Mouse (Mus musculus) midbrain, postnatal 0 days (tissue): ENCODE results near the gene Zfhx3. TPM values are rescaled to one million over a fixed set of nuclear protein-coding genes. Genes with fewer than 3 reads are reported as not detected.

ENCODE experiments used
- ATAC-seq: fragments of 200-750 bp; cut with Nextera tagmentation; 2 replicates; pipeline ENCODE4 v1.8.0; 2017; ENCODE audit warnings: moderate number of reproducible peaks, mild to moderate bottlenecking, moderate TSS enrichment, moderate library complexity; ENCODE audit not compliant: low FRiP score
- DNase-seq: peaks from one replicate; pipeline ENCODE4 v3.0.0-alpha.2; 2015; ENCODE audit warnings: low spot score
- H3K27ac ChIP-seq: fragments of 300-500 bp; sonication (generic); 2 replicates; pipeline ENCODE4 v1.5.1; 2014; ENCODE audit warnings: low read depth, mild to moderate bottlenecking, low read length, mixed read lengths
- H3K27me3 ChIP-seq: fragments of 300-500 bp; sonication (generic); 2 replicates; pipeline ENCODE4 v1.6.1; 2014; ENCODE audit warnings: low read length, control low read depth, mixed read lengths; ENCODE audit not compliant: insufficient read depth
- H3K36me3 ChIP-seq: fragments of 300-500 bp; sonication (generic); 2 replicates; pipeline ENCODE4 v1.6.1; 2014; ENCODE audit warnings: low read length, control low read depth, mixed read lengths; ENCODE audit not compliant: insufficient read depth
- H3K4me1 ChIP-seq: fragments of 300-500 bp; sonication (generic); 2 replicates; pipeline ENCODE4 v1.6.1; 2014; ENCODE audit warnings: mild to moderate bottlenecking, control low read depth, antibody characterized with exemption, low read length, mixed read lengths; ENCODE audit not compliant: insufficient read depth
- H3K4me2 ChIP-seq: fragments of 300-500 bp; sonication (generic); 2 replicates; pipeline ENCODE4 v1.6.1; 2014; ENCODE audit warnings: low read depth, mild to moderate bottlenecking, low read length, mixed read lengths; ENCODE audit not compliant: poor library complexity, severe bottlenecking
- H3K4me3 ChIP-seq: fragments of 300-500 bp; sonication (generic); 2 replicates; pipeline ENCODE4 v1.5.1; 2014; ENCODE audit warnings: low read depth, mild to moderate bottlenecking, low read length, moderate library complexity
- H3K9ac ChIP-seq: fragments of 300-500 bp; sonication (generic); replicated peaks from 2 replicates; pipeline ENCODE4 v1.6.1; 2014; ENCODE audit warnings: mild to moderate bottlenecking, low read length, moderate library complexity, mixed read lengths; ENCODE audit not compliant: poor library complexity, severe bottlenecking
- H3K9me3 ChIP-seq: fragments of 300-500 bp; sonication (generic); 2 replicates; pipeline ENCODE4 v1.6.1; 2016; ENCODE audit warnings: low read length, control low read depth
- CTCF ChIP-seq: IDR thresholded peaks from 2 replicates; pipeline ENCODE4 v1.5.1; 2016; ENCODE audit warnings: antibody characterized with exemption, mild to moderate bottlenecking
- WGBS: fragments of 180-500 bp; shearing (Covaris S2); extraction: QIAGEN DNeasy Blood & Tissue Kit; methylation state at CpG from one replicate; pipeline ENCODE4 v1.1.7; 2014; 5-methylcytosine and 5-hydroxymethylcytosine counted together
- polyA plus RNA-seq: library from polyadenylated mRNA; unstranded; fragments of >200 nt; fragmentation: Nextera tagmentation; extraction: Ambion mirVana; gene quantifications from 2 replicates; pipeline ENCODE4 v1.2.1, GENCODE M21; 2015
- total RNA-seq: library from RNA; depleted of rRNA; stranded (reverse); fragments of >200 nt; gene quantifications from 2 replicates; pipeline ENCODE4 v1.2.3, GENCODE M21; 2014

The Zfhx3 gene
- total and polyA plus RNA-seq, 2 experiments from 2014 or later, result 33.1 to 44.5 TPM

GRCm38 (mm10) chr8:108910843-108911242 is 968.4 kb downstream of the Zfhx3 start:
- TF ChIP-seq CTCF, result no peak
- H3K4me1 ChIP-seq, result peaks cover 7% of the 10 kb centered on the region
- ATAC-seq (no peak), DNase-seq (no peak)
- peak overlapping the region; percentile 44 for H3K27ac ChIP-seq
- no peaks in the 10 kb centered on the region for H3K9me3 ChIP-seq
- no peaks in the 10 kb centered on the region for H3K36me3 ChIP-seq
- H3K4me3 ChIP-seq, result no peak overlapping the region
- no peak overlapping the region for H3K9ac ChIP-seq
- WGBS, result 65% methylated on average over 12 of the region's 12 CpGs
- no peaks in the 10 kb centered on the region for H3K27me3 ChIP-seq
- H3K4me2 ChIP-seq, result no peak overlapping the region

GRCm38 (mm10) chr8:108911511-108911910 is 969.1 kb downstream of the Zfhx3 start:
- Histone ChIP-seq H3K4me1 (peaks cover 7% of the 10 kb centered on the region), H3K4me2 (no peak overlapping the region), H3K36me3 (no peaks in the 10 kb centered on the region), H3K9ac (no peak overlapping the region), H3K9me3 (no peaks in the 10 kb centered on the region), H3K27ac (peak overlapping the region; percentile 44), H3K27me3 (no peaks in the 10 kb centered on the region), H3K4me3 (no peak overlapping the region)
- DNase-seq (peak; percentile 83), ATAC-seq (no peak)
- peak; percentile 97 for TF ChIP-seq CTCF
- 3% methylated on average over 6 of the region's 6 CpGs for WGBS

GRCm38 (mm10) chr8:108912998-108913397 is 970.6 kb downstream of the Zfhx3 start:
- DNase-seq (no peak), ATAC-seq (no peak)
- WGBS, result 91% methylated on average over 7 of the region's 7 CpGs

GRCm38 (mm10) chr8:108915425-108915824 is 973.0 kb downstream of the Zfhx3 start:
- ATAC-seq (no peak), DNase-seq (no peak)
- WGBS, result 36% methylated on average over 6 of the region's 6 CpGs
- H3K4me2 ChIP-seq, result no peak overlapping the region
- peaks cover 3% of the 10 kb centered on the region; the same call in 1 of the 2 replicates for H3K4me1 ChIP-seq
- H3K36me3 ChIP-seq, result no peaks in the 10 kb centered on the region
- no peak overlapping the region for H3K27ac ChIP-seq
- TF ChIP-seq CTCF, result no peak
- no peaks in the 10 kb centered on the region for H3K9me3 ChIP-seq
- H3K9ac ChIP-seq, result no peak overlapping the region
- H3K27me3 ChIP-seq, result no peaks in the 10 kb centered on the region
- H3K4me3 ChIP-seq, result no peak overlapping the region

More at GRCm38 (mm10) chr8:108912998-108913397, 970.6 kb downstream of the Zfhx3 start:
- H3K9me3 ChIP-seq, result no peaks in the 10 kb centered on the region
- no peaks in the 10 kb centered on the region for H3K36me3 ChIP-seq
- H3K4me3 ChIP-seq, result no peak overlapping the region
- no peaks in the 10 kb centered on the region for H3K27me3 ChIP-seq
- H3K4me2 ChIP-seq, result no peak overlapping the region
- H3K9ac ChIP-seq, result no peak overlapping the region
- TF ChIP-seq CTCF, result no peak
- H3K27ac ChIP-seq, result no peak overlapping the region
- H3K4me1 ChIP-seq, result peaks cover 7% of the 10 kb centered on the region

- TF ChIP-seq CTCF, result no peak
- no peak overlapping the region for H3K4me3 ChIP-seq
- ATAC-seq, result no peak
- H3K9me3 ChIP-seq, result no peaks in the 10 kb centered on the region
- no peak overlapping the region for H3K9ac ChIP-seq
- H3K4me2 ChIP-seq, result no peak overlapping the region
- DNase-seq, result no peak
- H3K4me1 ChIP-seq, result peaks cover 2% of the 10 kb centered on the region; the same call in 1 of the 2 replicates
- WGBS, result 58% methylated on average over 6 of the region's 6 CpGs
- no peaks in the 10 kb centered on the region for H3K36me3 ChIP-seq
- H3K27me3 ChIP-seq, result no peaks in the 10 kb centered on the region
- H3K27ac ChIP-seq, result no peak overlapping the region
These were observed 973.4 kb downstream of the Zfhx3 start for GRCm38 (mm10) chr8:108915876-108916275.

GRCm38 (mm10) chr8:108920151-108920550 is 977.7 kb downstream of the Zfhx3 start:
- 82% methylated on average over 7 of the region's 7 CpGs for WGBS

More at GRCm38 (mm10) chr8:108920151-108920550, 977.7 kb downstream of the Zfhx3 start:
- Histone ChIP-seq H3K4me2 (no peak overlapping the region), H3K9me3 (no peaks in the 10 kb centered on the region), H3K36me3 (no peaks in the 10 kb centered on the region), H3K27ac (no peak overlapping the region), H3K9ac (no peak overlapping the region), H3K27me3 (no peaks in the 10 kb centered on the region), H3K4me1 (no peaks in the 10 kb centered on the region; the same call in 1 of the 2 replicates), H3K4me3 (no peak overlapping the region)
- DNase-seq (no peak), ATAC-seq (no peak)
- TF ChIP-seq CTCF, result no peak
